Mouse (Mus musculus): ENCODE results near the gene Dnajb4. TPM values are rescaled to one million over a fixed set of nuclear protein-coding genes. Genes with fewer than 3 reads are reported as not detected.
"Not testable (repeated sequence)": the region's sequence is repeated elsewhere in the genome, so short reads cannot be mapped to it uniquely, and the experiment has no call there.

Gene Dnajb4
- polyA plus RNA-seq, 1 experiment from 2014 or later, result 25.5 TPM

GRCm38 (mm10) chr3:152204577-152204976, 5.5 kb downstream of the Dnajb4 start:
- H3K4me3 ChIP-seq (replicated peaks), result no peak overlapping the region
- H3K9ac ChIP-seq, result no peak overlapping the region
- peaks cover 9% of the 10 kb centered on the region; the same call in 1 of the 2 replicates for H3K4me1 ChIP-seq (replicated peaks)
- H3K4me2 ChIP-seq (replicated peaks), result no peak overlapping the region
- no peaks in the 10 kb centered on the region for H3K9me3 ChIP-seq
- H3K27ac ChIP-seq, result no peak overlapping the region
- 63% methylated on average over 3 of the region's 3 CpGs for WGBS
- ATAC-seq, result peak; percentile 68
- no peaks in the 10 kb centered on the region for H3K27me3 ChIP-seq (replicated peaks)
- no peaks in the 10 kb centered on the region for H3K36me3 ChIP-seq

GRCm38 (mm10) chr3:152203996-152204395, 6.1 kb downstream of the Dnajb4 start:
- no peak overlapping the region for H3K27ac ChIP-seq
- ATAC-seq, result no peak
- no peak overlapping the region for H3K4me2 ChIP-seq (replicated peaks)
- H3K36me3 ChIP-seq, result no peaks in the 10 kb centered on the region
- H3K4me3 ChIP-seq (replicated peaks), result no peak overlapping the region
- H3K9me3 ChIP-seq, result no peaks in the 10 kb centered on the region
- H3K27me3 ChIP-seq (replicated peaks), result no peaks in the 10 kb centered on the region
- no peak overlapping the region for H3K9ac ChIP-seq
- 65% methylated on average over 3 of the region's 3 CpGs for WGBS
- H3K4me1 ChIP-seq (replicated peaks), result peaks cover 6% of the 10 kb centered on the region; the same call in 1 of the 2 replicates

- H3K4me2 ChIP-seq (replicated peaks), result no peak overlapping the region
- 85% methylated on average over 6 of the region's 6 CpGs for WGBS
- H3K27ac ChIP-seq, result no peak overlapping the region
- H3K36me3 ChIP-seq, result no peaks in the 10 kb centered on the region
- H3K9me3 ChIP-seq, result no peaks in the 10 kb centered on the region
- no peak overlapping the region for H3K9ac ChIP-seq
- peaks cover 3% of the 10 kb centered on the region; the same call in 1 of the 2 replicates for H3K4me1 ChIP-seq (replicated peaks)
- no peak for ATAC-seq
- H3K4me3 ChIP-seq (replicated peaks), result no peak overlapping the region
- no peaks in the 10 kb centered on the region for H3K27me3 ChIP-seq (replicated peaks)
These were observed 6.7 kb downstream of the Dnajb4 start for GRCm38 (mm10) chr3:152203411-152203810.

- no peak for ATAC-seq
- Histone ChIP-seq H3K36me3 (no peaks in the 10 kb centered on the region), H3K4me1 (replicated peaks) (0 out of 2 replicates have a peak, but pooled peaks cover 2% of the 10 kb centered on the region), H3K9ac (no peak overlapping the region), H3K9me3 (no peaks in the 10 kb centered on the region), H3K4me2 (replicated peaks) (no peak overlapping the region), H3K27me3 (replicated peaks) (no peaks in the 10 kb centered on the region), H3K4me3 (replicated peaks) (no peak overlapping the region), H3K27ac (no peak overlapping the region)
These were observed 7.2 kb downstream of the Dnajb4 start for GRCm38 (mm10) chr3:152202942-152203341.

GRCm38 (mm10) chr3:152201651-152202050, 8.5 kb downstream of the Dnajb4 start:
- Histone ChIP-seq H3K4me2 (replicated peaks) (no peak overlapping the region), H3K4me3 (replicated peaks) (no peak overlapping the region), H3K36me3 (no peaks in the 10 kb centered on the region), H3K27me3 (replicated peaks) (no peaks in the 10 kb centered on the region), H3K4me1 (replicated peaks) (0 out of 2 replicates have a peak, but pooled peaks cover 2% of the 10 kb centered on the region), H3K9me3 (no peaks in the 10 kb centered on the region), H3K27ac (no peak overlapping the region), H3K9ac (no peak overlapping the region)
- ATAC-seq, result peak; percentile 47
- WGBS, result 63% methylated on average over 2 of the region's 2 CpGs

GRCm38 (mm10) chr3:152201181-152201580, 8.9 kb downstream of the Dnajb4 start:
- no peaks in the 10 kb centered on the region for H3K27me3 ChIP-seq (replicated peaks)
- 0 out of 2 replicates have a peak, but pooled peaks cover 2% of the 10 kb centered on the region for H3K4me1 ChIP-seq (replicated peaks)
- H3K27ac ChIP-seq, result no peak overlapping the region
- H3K4me2 ChIP-seq (replicated peaks), result no peak overlapping the region
- peak; percentile 75 for ATAC-seq
- H3K9ac ChIP-seq, result no peak overlapping the region
- H3K36me3 ChIP-seq, result no peaks in the 10 kb centered on the region
- 72% methylated on average over 3 of the region's 3 CpGs for WGBS
- H3K4me3 ChIP-seq (replicated peaks), result no peak overlapping the region
- H3K9me3 ChIP-seq, result no peaks in the 10 kb centered on the region

GRCm38 (mm10) chr3:152199125-152199524, 11.0 kb downstream of the Dnajb4 start:
- no peaks in the 10 kb centered on the region for H3K36me3 ChIP-seq
- no peak overlapping the region for H3K27ac ChIP-seq
- H3K27me3 ChIP-seq (replicated peaks), result no peaks in the 10 kb centered on the region
- H3K9me3 ChIP-seq, result no peaks in the 10 kb centered on the region
- no peak for ATAC-seq
- no peak overlapping the region for H3K4me3 ChIP-seq (replicated peaks)
- WGBS, result 67% methylated on average over 3 of the region's 3 CpGs
- no peak overlapping the region for H3K9ac ChIP-seq
- no peak overlapping the region for H3K4me2 ChIP-seq (replicated peaks)
- 0 out of 2 replicates have a peak, but pooled peaks cover 1% of the 10 kb centered on the region for H3K4me1 ChIP-seq (replicated peaks)

GRCm38 (mm10) chr3:152197246-152197645, 12.9 kb downstream of the Dnajb4 start:
- H3K36me3 ChIP-seq; H3K27me3 ChIP-seq (replicated peaks); H3K9ac ChIP-seq; H3K4me2 ChIP-seq (replicated peaks); H3K9me3 ChIP-seq; H3K4me3 ChIP-seq (replicated peaks); H3K4me1 ChIP-seq (replicated peaks); H3K27ac ChIP-seq; ATAC-seq: not testable (repeated sequence)
- 29% methylated on average over 2 of the region's 2 CpGs for WGBS

- 1% methylated on average over 17 of the region's 17 CpGs for WGBS
- H3K27me3 ChIP-seq (replicated peaks), result no peaks in the 10 kb centered on the region
- H3K9ac ChIP-seq, result peak overlapping the region; percentile 50
- peak overlapping the region; percentile 46 for H3K4me3 ChIP-seq (replicated peaks)
- H3K9me3 ChIP-seq, result no peaks in the 10 kb centered on the region
- peak overlapping the region; percentile 90 for H3K27ac ChIP-seq
- no peaks in the 10 kb centered on the region for H3K36me3 ChIP-seq
- peak; percentile 98 for ATAC-seq
- H3K4me2 ChIP-seq (replicated peaks), result peak overlapping the region; percentile 58
- 0 out of 2 replicates have a peak, but pooled peaks cover 3% of the 10 kb centered on the region for H3K4me1 ChIP-seq (replicated peaks)
These were observed 16.4 kb downstream of the Dnajb4 start for GRCm38 (mm10) chr3:152193635-152194097.

GRCm38 (mm10) chr3:152193177-152193576, 16.9 kb downstream of the Dnajb4 start:
- Histone ChIP-seq H3K9me3 (no peaks in the 10 kb centered on the region), H3K4me2 (replicated peaks) (peak overlapping the region; percentile 58), H3K27ac (peak overlapping the region; percentile 90), H3K9ac (peak overlapping the region; percentile 50), H3K4me3 (replicated peaks) (peak overlapping the region; percentile 46), H3K4me1 (replicated peaks) (0 out of 2 replicates have a peak, but pooled peaks cover 3% of the 10 kb centered on the region), H3K36me3 (no peaks in the 10 kb centered on the region), H3K27me3 (replicated peaks) (no peaks in the 10 kb centered on the region)
- ATAC-seq, result no peak
- WGBS, result under 1% methylated on average over 7 of the region's 7 CpGs

GRCm38 (mm10) chr3:152192238-152192931, 17.7 kb downstream of the Dnajb4 start:
- no peaks in the 10 kb centered on the region for H3K36me3 ChIP-seq
- H3K9ac ChIP-seq, result peak overlapping the region; percentile 11
- 0 out of 2 replicates have a peak, but pooled peaks cover 3% of the 10 kb centered on the region for H3K4me1 ChIP-seq (replicated peaks)
- peak overlapping the region; percentile 35 for H3K4me3 ChIP-seq (replicated peaks)
- ATAC-seq, result peak; percentile 30; the same call in 1 of the 2 replicates
- H3K27me3 ChIP-seq (replicated peaks), result no peaks in the 10 kb centered on the region
- H3K4me2 ChIP-seq (replicated peaks), result peak overlapping the region; percentile 44
- WGBS, result 8% methylated on average over 9 of the region's 11 CpGs
- H3K9me3 ChIP-seq, result no peaks in the 10 kb centered on the region
- peak overlapping the region; percentile 62 for H3K27ac ChIP-seq

GRCm38 (mm10) chr3:152191791-152192237, 18.3 kb downstream of the Dnajb4 start:
- peak; percentile 41; the same call in 1 of the 2 replicates for ATAC-seq
- H3K9ac ChIP-seq, result peak overlapping the region; percentile 11
- H3K4me2 ChIP-seq (replicated peaks), result peak overlapping the region; percentile 44
- no peaks in the 10 kb centered on the region for H3K9me3 ChIP-seq
- H3K36me3 ChIP-seq, result no peaks in the 10 kb centered on the region
- peak overlapping the region; percentile 35 for H3K4me3 ChIP-seq (replicated peaks)
- 10% methylated on average over 6 of the region's 6 CpGs for WGBS
- H3K27ac ChIP-seq, result peak overlapping the region; percentile 62
- no peaks in the 10 kb centered on the region for H3K27me3 ChIP-seq (replicated peaks)
- H3K4me1 ChIP-seq (replicated peaks), result 0 out of 2 replicates have a peak, but pooled peaks cover 3% of the 10 kb centered on the region

Data from intestine, embryonic 15.5 days (tissue).